Mouse (Mus musculus): Measurements from ENCODE around the gene Fgfr2. TPM values are rescaled to one million over a fixed set of nuclear protein-coding genes. Genes with fewer than 3 reads are reported as not detected.

The Fgfr2 gene
- polyA plus RNA-seq, 1 experiment = 1.7 TPM

DNA sequence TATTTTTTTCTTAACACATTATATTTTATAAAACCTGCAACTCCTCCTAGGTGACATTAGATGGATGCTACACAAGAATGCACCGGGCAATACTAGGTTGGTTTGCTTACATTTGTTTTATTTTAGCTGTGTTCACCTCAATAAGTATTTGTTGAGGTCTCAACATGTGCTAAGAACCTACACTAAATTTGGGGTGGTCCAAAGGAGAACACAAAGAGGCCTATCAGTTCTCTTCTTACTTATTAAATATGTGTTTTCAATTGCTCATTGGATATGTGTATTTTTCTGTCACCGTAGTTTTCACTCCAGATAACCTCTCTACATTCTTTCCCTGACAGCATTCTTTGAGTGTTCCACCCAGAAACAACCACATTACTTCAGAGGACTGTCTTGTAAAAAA lies 1565.4 kb downstream of the Fgfr2 start:
- Histone ChIP-seq H3K27me3 (ENCODE audit: control insufficient read depth, insufficient read depth, insufficient read length) (peaks cover 16% of the 10 kb centered on the region), H3K79me3 (ENCODE audit: low read depth) (peaks cover 23% of the 10 kb centered on the region), H3K36me3 (ENCODE audit: control insufficient read depth, insufficient read depth) (peaks cover 13% of the 10 kb centered on the region), H3K79me2 (ENCODE audit: control insufficient read depth, insufficient read depth) (peaks cover 26% of the 10 kb centered on the region), H3K4me3 (ENCODE audit: insufficient read depth, poor library complexity, severe bottlenecking) (no peak overlapping the region), H3ac (ENCODE audit: control insufficient read depth, insufficient read length, low read depth) (no peak overlapping the region)
- no peak for TF ChIP-seq MYOD1 (IDR thresholded peaks at IDR 0.05; ENCODE audit: control insufficient read depth, insufficient read length, low read depth)
- TF ChIP-seq MAX (IDR thresholded peaks at IDR 0.05) = no peak
- no peak for TF ChIP-seq USF1 (IDR thresholded peaks at IDR 0.05; ENCODE audit: low read depth)
- no peak for TF ChIP-seq FOSL1 (IDR thresholded peaks at IDR 0.05; ENCODE audit: insufficient read depth, low read length, poor library complexity, severe bottlenecking)
- no peak for TF ChIP-seq CEBPB (IDR thresholded peaks at IDR 0.05; ENCODE audit: low read depth)
- no peak for TF ChIP-seq CTCF (IDR thresholded peaks at IDR 0.05; ENCODE audit: control insufficient read depth, insufficient read depth, insufficient read length)
- no peak for TF ChIP-seq MYOG (IDR thresholded peaks at IDR 0.05; ENCODE audit: control insufficient read depth, extremely low read depth, insufficient read length)

- no peak for TF ChIP-seq MAX (IDR thresholded peaks at IDR 0.05)
- TF ChIP-seq CEBPB (IDR thresholded peaks at IDR 0.05; ENCODE audit: low read depth) = no peak
- TF ChIP-seq MYOG (IDR thresholded peaks at IDR 0.05; ENCODE audit: control insufficient read depth, extremely low read depth, insufficient read length) = no peak
- no peak for TF ChIP-seq MYOD1 (IDR thresholded peaks at IDR 0.05; ENCODE audit: control insufficient read depth, insufficient read length, low read depth)
- peaks cover 27% of the 10 kb centered on the region for H3K27me3 ChIP-seq (ENCODE audit: control insufficient read depth, insufficient read depth, insufficient read length)
- peaks cover 16% of the 10 kb centered on the region for H3K79me2 ChIP-seq (ENCODE audit: control insufficient read depth, insufficient read depth)
- H3K36me3 ChIP-seq (ENCODE audit: control insufficient read depth, insufficient read depth) = peaks cover 3% of the 10 kb centered on the region
- H3K79me3 ChIP-seq (ENCODE audit: low read depth) = peaks cover 12% of the 10 kb centered on the region
- no peak overlapping the region for H3ac ChIP-seq (ENCODE audit: control insufficient read depth, insufficient read length, low read depth)
- no peak overlapping the region for H3K4me3 ChIP-seq (ENCODE audit: insufficient read depth, poor library complexity, severe bottlenecking)
Observed at GRCm38 (mm10) chr7:131556541-131557271, 1566.4 kb downstream of the Fgfr2 start.

GRCm38 (mm10) chr7:131556116-131556515 lies 1567.0 kb downstream of the Fgfr2 start:
- Histone ChIP-seq H3K79me3 (ENCODE audit: low read depth) (peaks cover 6% of the 10 kb centered on the region), H3K36me3 (ENCODE audit: control insufficient read depth, insufficient read depth) (no peaks in the 10 kb centered on the region), H3K4me3 (ENCODE audit: insufficient read depth, poor library complexity, severe bottlenecking) (no peak overlapping the region), H3K27me3 (ENCODE audit: control insufficient read depth, insufficient read depth, insufficient read length) (peaks cover 33% of the 10 kb centered on the region), H3K79me2 (ENCODE audit: control insufficient read depth, insufficient read depth) (peaks cover 10% of the 10 kb centered on the region), H3ac (ENCODE audit: control insufficient read depth, insufficient read length, low read depth) (no peak overlapping the region)
- no peak for TF ChIP-seq FOSL1 (IDR thresholded peaks at IDR 0.05; ENCODE audit: insufficient read depth, low read length, poor library complexity, severe bottlenecking)
- no peak for TF ChIP-seq USF1 (IDR thresholded peaks at IDR 0.05; ENCODE audit: low read depth)
- TF ChIP-seq CEBPB (IDR thresholded peaks at IDR 0.05; ENCODE audit: low read depth) = no peak
- TF ChIP-seq MYOD1 (IDR thresholded peaks at IDR 0.05; ENCODE audit: control insufficient read depth, insufficient read length, low read depth) = no peak
- no peak for TF ChIP-seq CTCF (IDR thresholded peaks at IDR 0.05; ENCODE audit: control insufficient read depth, insufficient read depth, insufficient read length)
- no peak for TF ChIP-seq MAX (IDR thresholded peaks at IDR 0.05)
- TF ChIP-seq MYOG (IDR thresholded peaks at IDR 0.05; ENCODE audit: control insufficient read depth, extremely low read depth, insufficient read length) = no peak

- no peak for TF ChIP-seq MYOD1 (IDR thresholded peaks at IDR 0.05; ENCODE audit: control insufficient read depth, insufficient read length, low read depth)
- no peak for TF ChIP-seq MYOG (IDR thresholded peaks at IDR 0.05; ENCODE audit: control insufficient read depth, extremely low read depth, insufficient read length)
- TF ChIP-seq CTCF (IDR thresholded peaks at IDR 0.05; ENCODE audit: control insufficient read depth, insufficient read depth, insufficient read length) = no peak
- TF ChIP-seq FOSL1 (IDR thresholded peaks at IDR 0.05; ENCODE audit: insufficient read depth, low read length, poor library complexity, severe bottlenecking) = no peak
- TF ChIP-seq CEBPB (IDR thresholded peaks at IDR 0.05; ENCODE audit: low read depth) = no peak
- no peak for TF ChIP-seq USF1 (IDR thresholded peaks at IDR 0.05; ENCODE audit: low read depth)
- no peak for TF ChIP-seq MAX (IDR thresholded peaks at IDR 0.05)
- Histone ChIP-seq H3K27me3 (ENCODE audit: control insufficient read depth, insufficient read depth, insufficient read length) (peaks cover 34% of the 10 kb centered on the region), H3K79me3 (ENCODE audit: low read depth) (peaks cover under 1% of the 10 kb centered on the region), H3K36me3 (ENCODE audit: control insufficient read depth, insufficient read depth) (no peaks in the 10 kb centered on the region), H3K79me2 (ENCODE audit: control insufficient read depth, insufficient read depth) (peaks cover 4% of the 10 kb centered on the region), H3ac (ENCODE audit: control insufficient read depth, insufficient read length, low read depth) (no peak overlapping the region), H3K4me3 (ENCODE audit: insufficient read depth, poor library complexity, severe bottlenecking) (no peak overlapping the region)
Observed at GRCm38 (mm10) chr7:131555301-131556081, 1567.7 kb downstream of the Fgfr2 start.

DNA sequence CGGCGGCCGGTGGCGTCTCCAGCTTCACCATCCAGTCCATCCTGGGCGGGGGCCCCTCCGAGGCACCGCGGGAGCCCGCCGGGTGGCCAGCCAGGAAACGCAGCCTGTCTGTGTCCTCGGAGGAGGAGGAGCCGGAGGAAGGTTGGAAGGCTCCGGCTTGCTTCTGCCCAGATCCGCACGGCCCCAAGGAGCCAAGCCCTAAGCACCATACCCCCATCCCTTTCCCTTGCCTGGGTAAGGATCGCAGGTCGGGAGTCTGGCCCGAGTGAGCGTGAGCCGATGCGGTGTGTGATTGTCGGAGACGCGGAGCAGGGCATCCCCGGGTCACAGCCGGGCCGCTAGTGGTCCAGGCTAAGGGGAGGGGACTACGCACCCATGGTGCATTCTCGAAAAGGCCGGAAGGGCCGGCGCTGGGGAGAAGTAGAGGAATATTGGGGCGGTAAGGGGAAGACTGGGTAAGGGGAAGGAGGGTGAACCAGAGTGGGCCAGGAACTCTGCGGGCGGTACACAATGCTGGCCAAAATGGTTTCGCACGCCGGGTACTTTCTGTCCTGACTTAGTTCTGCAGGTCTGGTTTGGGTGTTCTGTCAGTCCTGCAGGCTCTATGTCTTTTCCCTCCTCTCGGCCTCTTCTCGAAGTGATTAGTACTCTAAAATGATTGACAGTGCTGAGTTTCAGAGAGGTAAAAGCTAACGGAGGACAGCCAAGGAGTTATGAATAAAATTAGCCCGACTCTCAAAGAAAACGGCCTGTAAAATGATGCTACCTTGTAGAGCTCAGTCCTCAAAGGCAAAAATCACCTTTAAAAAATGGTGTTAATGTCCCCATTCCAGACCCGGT lies 1568.6 kb downstream of the Fgfr2 start:
- Histone ChIP-seq H3ac (ENCODE audit: control insufficient read depth, insufficient read length, low read depth) (peak overlapping the region; percentile 83), H3K79me2 (ENCODE audit: control insufficient read depth, insufficient read depth) (no peaks in the 10 kb centered on the region), H3K4me3 (ENCODE audit: insufficient read depth, poor library complexity, severe bottlenecking) (peak overlapping the region; percentile 34), H3K79me3 (ENCODE audit: low read depth) (no peaks in the 10 kb centered on the region), H3K27me3 (ENCODE audit: control insufficient read depth, insufficient read depth, insufficient read length) (peaks cover 40% of the 10 kb centered on the region), H3K36me3 (ENCODE audit: control insufficient read depth, insufficient read depth) (no peaks in the 10 kb centered on the region)
- TF ChIP-seq USF1 (IDR thresholded peaks at IDR 0.05; ENCODE audit: low read depth) (no peak), FOSL1 (IDR thresholded peaks at IDR 0.05; ENCODE audit: insufficient read depth, low read length, poor library complexity, severe bottlenecking) (no peak), MYOG (IDR thresholded peaks at IDR 0.05; ENCODE audit: control insufficient read depth, extremely low read depth, insufficient read length) (no peak), CEBPB (IDR thresholded peaks at IDR 0.05; ENCODE audit: low read depth) (no peak), MAX (IDR thresholded peaks at IDR 0.05) (no peak)
